Mouse (Mus musculus): ENCODE results near the gene Gabbr2. TPM values are rescaled to one million over a fixed set of nuclear protein-coding genes. Genes with fewer than 3 reads are reported as not detected.

The Gabbr2 gene
- polyA plus RNA-seq, 1 experiment: 0.12 TPM

DNA sequence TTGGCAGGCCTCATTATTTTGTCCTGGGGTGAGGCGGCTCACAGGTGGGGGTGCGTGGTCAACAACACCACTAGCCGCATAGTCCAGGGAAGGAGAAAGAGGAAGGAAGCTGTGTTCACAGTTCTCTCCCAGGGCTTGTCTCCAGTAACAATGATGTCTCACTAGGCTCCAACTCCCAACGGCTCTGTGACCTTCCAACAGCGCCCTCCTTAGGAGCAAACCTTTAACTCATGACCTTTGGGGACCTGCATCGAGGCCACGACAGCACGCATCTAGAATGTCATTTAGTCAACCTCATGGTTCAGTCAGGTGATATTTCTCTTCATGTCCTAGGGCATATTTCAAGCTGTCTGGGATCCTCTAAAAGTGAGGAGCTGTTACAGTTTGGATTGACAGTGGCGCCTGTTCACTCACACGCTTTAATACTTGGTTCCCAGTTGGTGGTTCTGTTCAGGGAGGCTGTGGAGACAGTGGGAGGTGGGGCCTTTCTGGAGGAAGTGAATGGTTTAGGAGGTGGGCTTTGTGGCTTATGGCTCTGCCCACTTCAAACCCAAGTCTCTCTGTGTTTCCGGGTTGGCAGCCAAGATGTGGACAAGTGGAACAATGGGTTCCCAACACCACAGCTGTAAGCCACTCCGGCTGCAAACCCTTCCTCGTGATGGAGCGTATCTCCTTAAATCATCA is 200.3 kb downstream of the Gabbr2 start:
- 79% methylated on average over 14 of the region's 14 CpGs for WGBS
- DNase-seq (ENCODE audit: low read depth, low spot score): no peak

- WGBS: 47% methylated on average over 9 of the region's 9 CpGs
- no peak for DNase-seq (ENCODE audit: low read depth, low spot score)
Measured at GRCm38 (mm10) chr4:46790609-46791267, 200.9 kb downstream of the Gabbr2 start.

DNA sequence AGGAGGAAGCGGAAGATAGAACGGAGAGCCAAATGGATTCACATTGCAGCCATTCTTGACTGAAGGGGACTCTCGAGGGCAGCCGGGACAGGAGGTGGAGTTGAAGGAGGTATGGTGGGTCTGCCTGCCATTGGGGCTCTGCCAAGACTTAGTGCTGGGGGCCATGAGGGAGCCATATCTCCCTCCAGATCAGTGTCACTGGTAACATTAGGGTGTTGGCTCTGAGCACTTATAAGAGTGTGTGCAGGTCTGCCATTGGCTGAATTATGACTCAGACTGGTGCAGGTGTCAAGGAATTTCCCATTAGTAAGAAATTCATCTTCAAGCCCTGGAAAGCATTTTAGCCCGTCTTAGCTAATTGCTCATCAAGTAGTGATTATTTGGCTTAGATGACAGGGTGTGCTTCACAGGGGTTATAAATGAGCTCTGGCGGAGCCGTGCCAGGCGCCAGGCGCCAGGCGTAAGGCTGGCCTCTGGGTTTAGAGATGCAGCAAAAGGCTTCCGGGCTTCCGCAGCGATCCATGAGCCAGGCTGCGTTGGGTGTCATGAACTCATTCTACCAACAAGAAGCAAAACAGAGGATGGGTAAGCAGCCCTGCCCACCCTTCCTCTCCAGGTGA is 207.1 kb downstream of the Gabbr2 start:
- 83% methylated on average over 14 of the region's 14 CpGs for WGBS

DNA sequence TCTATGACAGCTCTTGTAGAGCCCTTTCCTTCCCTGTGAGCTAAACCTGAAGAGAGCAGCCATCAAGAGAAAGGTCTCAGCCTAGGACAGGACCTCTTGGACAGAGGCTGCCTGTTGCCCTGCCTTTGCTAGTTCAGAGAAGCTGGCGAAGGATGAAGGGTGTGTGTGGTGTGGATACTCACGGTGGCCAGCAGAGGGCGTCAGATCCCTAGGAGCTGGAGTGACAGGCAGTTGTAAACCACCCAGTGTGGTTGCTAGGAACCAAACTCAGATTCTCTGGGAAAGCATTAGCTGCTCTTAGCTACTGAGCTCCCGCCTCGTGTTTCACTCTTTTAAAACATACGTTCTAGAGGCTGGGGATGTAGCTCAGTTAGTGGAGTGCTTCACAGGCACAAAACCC is 210.6 kb downstream of the Gabbr2 start:
- whole genome bisulfite sequencing: 67% methylated on average over 6 of the region's 6 CpGs
- DNase-seq (ENCODE audit: low read depth, low spot score): no peak

More for the DNA sequence above, 207.1 kb downstream of the Gabbr2 start:
- DNase-seq (ENCODE audit: low read depth, low spot score): no peak

DNA sequence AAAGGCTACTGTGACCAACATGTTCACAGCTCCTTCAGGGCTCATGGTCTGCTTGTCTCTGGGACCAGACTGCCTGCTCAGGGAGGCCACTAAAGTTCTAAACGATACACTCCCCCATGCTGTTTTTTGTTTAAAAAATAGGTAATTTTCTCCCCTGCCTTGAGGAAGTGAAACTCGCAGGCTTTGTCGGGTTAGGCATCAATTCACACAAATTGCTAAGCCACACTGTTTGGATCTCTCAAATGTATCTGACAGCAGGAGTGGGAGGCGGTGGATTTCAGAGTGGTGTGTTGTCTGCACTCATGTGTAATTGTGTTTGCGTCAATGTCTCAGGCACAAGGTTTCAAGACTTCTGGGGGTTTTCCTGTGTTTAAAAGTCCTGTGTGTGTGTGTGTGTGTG is 215.7 kb downstream of the Gabbr2 start:
- no peak for DNase-seq (ENCODE audit: low read depth, low spot score)
- WGBS: 73% methylated on average over 5 of the region's 5 CpGs

DNA sequence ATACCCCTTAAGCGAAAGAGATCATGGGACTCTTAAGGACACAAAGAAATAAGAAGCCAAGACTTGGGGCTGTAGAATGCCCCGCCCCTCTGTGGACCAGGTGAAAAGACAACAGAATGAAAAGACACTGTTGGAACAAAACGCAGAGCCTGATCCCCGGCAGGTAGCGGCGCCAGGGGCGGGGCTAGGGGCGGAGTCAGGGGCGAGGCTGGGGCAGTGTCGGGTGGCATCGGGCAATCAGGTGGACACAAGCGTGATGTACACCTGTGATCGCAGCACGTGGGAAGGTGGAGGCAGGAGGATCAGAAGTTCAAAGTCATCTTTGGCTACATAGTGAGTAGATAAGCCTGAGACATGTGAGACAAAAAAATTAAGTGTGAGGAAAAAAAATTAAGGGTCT is 217.0 kb downstream of the Gabbr2 start:
- DNase-seq (ENCODE audit: low read depth, low spot score): no peak
- WGBS: 8% methylated on average over 14 of the region's 14 CpGs

DNA sequence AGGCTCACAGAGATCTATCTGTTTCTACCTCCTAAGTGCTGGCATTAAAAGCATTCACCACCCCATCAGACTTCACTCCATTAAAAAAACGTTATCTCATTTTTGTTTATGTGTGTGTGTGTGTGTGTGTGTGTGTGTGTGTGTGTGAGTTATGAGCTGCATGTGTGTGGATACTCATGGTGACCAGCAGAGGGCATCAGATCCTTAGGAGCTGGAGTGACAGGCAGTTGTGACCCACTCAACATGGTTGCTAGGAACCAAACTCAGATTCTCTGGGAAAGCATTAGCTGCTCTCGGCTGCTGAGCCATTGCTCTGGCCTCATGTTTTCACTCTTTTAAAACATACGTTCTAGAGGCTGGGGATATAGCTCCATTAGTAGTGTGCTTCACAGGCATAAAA is 218.4 kb downstream of the Gabbr2 start:
- DNase-seq (ENCODE audit: low read depth, low spot score): no peak
- WGBS: 89% methylated on average over 3 of the region's 3 CpGs

DNA sequence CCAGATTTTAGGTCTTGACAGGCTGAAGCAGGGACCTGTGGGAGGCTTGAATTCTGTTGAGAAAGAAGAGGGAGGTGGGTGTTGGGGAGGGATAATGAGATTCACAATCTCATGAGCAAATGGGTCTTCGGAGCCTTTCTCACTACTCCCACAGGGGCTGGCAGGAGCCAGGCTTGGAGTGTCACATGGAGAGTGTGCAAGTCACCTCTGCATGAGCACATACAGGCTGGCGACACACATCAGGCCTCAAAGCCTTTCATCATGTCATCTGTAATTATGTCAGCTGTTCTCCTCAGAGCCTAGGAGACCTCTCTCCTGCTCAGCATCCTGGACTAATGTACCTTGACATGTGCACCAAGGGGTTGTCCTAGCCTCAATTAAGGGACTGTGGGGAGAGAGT is 219.1 kb downstream of the Gabbr2 start:
- 93% methylated on average over 2 of the region's 2 CpGs for WGBS
- DNase-seq (ENCODE audit: low read depth, low spot score): no peak

DNA sequence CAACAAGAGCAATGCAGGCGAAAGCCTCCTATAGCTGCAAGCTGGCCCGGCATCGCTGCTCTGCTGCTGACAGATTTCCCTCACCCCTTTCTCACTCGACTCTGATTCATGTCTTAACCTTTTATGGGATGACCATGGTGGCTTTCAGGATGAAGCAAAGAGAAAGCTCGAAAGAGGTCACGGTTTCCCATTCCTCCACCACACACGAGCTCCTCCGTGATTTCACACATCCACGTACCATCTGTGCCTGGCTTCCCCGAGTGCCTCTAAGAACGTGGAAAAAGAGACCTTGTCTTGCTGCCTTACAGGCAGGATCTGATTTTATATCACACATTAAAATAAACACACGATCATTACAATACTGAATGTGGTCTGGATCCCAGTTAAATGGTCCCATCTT is 220.6 kb downstream of the Gabbr2 start:
- WGBS: 83% methylated on average over 12 of the region's 12 CpGs
- no peak for DNase-seq (ENCODE audit: low read depth, low spot score)

GRCm38 (mm10) chr4:46770635-46771034 is 221.0 kb downstream of the Gabbr2 start:
- DNase-seq (ENCODE audit: low read depth, low spot score): no peak
- 90% methylated on average over 2 of the region's 2 CpGs for WGBS

GRCm38 (mm10) chr4:46770090-46770489 is 221.6 kb downstream of the Gabbr2 start:
- 74% methylated on average over 8 of the region's 8 CpGs for WGBS
- DNase-seq (ENCODE audit: low read depth, low spot score): no peak

GRCm38 (mm10) chr4:46766326-46766725 is 225.3 kb downstream of the Gabbr2 start:
- 85% methylated on average over 7 of the region's 7 CpGs for WGBS

GRCm38 (mm10) chr4:46759838-46760237 is 231.8 kb downstream of the Gabbr2 start:
- 48% methylated on average over 1 of the region's 1 CpGs for WGBS
- no peak for DNase-seq (ENCODE audit: low read depth, low spot score)

More at GRCm38 (mm10) chr4:46766326-46766725, 225.3 kb downstream of the Gabbr2 start:
- no peak for DNase-seq (ENCODE audit: low read depth, low spot score)

DNA sequence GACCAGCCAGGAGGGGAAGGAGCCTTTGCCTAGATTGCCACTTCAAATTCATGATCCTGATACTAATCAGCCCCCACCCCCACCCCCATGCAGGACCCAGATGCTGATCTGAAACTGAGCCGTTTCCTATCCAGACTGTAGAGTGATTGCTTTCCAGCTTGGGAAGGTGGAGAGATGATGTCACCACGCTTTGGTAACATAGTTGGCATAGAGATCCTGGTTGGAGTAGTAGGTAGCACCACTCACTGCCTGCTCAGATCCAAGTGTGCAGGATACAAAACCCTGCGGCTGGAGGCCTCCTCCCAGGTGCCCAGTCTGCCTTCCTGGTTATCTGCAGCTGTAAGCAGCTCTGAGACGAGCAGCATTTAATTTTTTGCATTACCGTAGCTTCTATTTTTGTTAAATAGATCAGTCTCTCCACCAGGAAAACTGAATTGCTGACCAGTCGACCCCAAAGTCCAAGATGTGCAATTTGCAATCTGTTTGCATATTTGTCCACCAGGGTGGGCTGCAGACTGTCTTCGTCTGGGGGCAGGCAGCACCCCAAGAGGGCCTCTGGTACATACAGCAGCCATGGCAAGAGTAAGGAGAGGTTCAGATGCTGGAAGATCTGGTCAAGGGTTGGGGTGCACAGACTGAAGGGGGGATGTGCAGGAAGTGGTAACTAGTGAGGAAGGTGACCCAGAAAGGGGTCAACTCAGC is 233.2 kb downstream of the Gabbr2 start:
- no peak for DNase-seq (ENCODE audit: low read depth, low spot score)
- 56% methylated on average over 7 of the region's 7 CpGs for WGBS

GRCm38 (mm10) chr4:46754407-46755194 is 237.1 kb downstream of the Gabbr2 start:
- DNase-seq (ENCODE audit: low read depth, low spot score): no peak
- WGBS: 30% methylated on average over 6 of the region's 6 CpGs

- no peak for DNase-seq (ENCODE audit: low read depth, low spot score)
- WGBS: 65% methylated on average over 4 of the region's 4 CpGs
Measured at GRCm38 (mm10) chr4:46752306-46752705, 239.4 kb downstream of the Gabbr2 start.

DNA sequence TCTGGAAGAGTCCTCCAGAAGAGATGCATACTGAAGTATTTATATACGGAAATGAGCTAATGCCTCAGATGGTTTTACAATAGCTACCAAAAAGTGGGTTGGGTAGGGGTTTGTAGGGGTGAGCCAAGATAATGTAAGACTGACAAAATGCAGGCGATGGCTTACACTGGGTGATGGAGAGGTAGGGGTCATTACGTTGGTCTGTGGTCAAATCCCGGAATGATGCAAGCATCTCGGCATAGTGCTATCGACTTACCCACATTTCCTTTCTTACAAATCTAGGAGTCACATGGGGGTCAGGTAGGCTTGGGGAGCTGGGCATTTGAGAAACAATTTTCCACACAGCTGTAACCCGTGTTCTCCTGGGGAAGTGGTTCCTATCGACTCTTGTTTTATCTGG is 242.7 kb downstream of the Gabbr2 start:
- 85% methylated on average over 8 of the region's 8 CpGs for WGBS
- DNase-seq (ENCODE audit: low read depth, low spot score): no peak

GRCm38 (mm10) chr4:46747007-46747746 is 244.5 kb downstream of the Gabbr2 start:
- DNase-seq (ENCODE audit: low read depth, low spot score): no peak
- 44% methylated on average over 14 of the region's 14 CpGs for WGBS

DNA sequence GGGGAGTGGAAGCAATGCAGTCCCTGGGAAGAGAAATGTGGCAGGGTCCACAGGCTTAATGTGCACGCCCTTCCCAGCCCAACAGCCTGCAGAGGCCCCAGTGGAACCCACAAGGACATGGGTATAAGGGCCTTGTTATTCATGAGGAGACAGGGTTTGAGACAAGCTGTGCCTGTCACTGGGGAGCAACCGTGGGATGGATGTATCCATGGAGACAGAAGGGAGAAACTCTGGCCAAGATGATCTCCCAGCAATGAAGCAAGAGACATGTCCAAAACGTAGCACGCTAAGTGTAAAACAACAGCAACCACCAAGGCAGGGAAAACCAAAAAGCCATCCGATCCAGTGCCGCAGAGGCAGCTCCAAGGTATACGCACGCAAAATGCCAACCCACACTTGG is 246.1 kb downstream of the Gabbr2 start:
- DNase-seq (ENCODE audit: low read depth, low spot score): no peak
- WGBS: 89% methylated on average over 8 of the region's 8 CpGs

All from large intestine, adult 2 months (tissue).